Mouse (Mus musculus): ENCODE measurements around the gene Tmem170.

The Tmem170 gene

DNA sequence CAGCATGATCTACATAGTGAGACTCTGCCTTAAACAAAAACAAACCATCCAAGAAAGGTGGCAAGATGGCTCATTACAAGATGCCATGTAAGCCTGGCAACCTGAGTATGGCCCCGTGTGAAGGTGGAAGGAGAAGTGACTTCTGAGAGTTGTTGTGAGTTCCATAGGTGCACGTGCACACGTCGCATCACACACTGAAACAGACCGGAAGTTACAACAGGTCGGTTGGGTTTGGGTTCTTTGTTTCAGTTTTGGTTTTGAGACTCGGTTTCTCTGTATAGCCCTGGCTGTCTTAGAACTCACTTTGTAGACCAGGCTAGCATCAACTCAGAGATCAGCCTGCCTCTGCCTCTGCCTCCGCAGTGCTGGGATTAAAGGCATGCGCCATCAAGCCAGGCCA lies 62.7 kb downstream of the Tmem170 start:
- no peak for DNase-seq (ENCODE audit: low spot score)
